Mouse (Mus musculus) limb, embryonic 14.5 days (tissue): Measurements from ENCODE around the gene Rps6ka5. TPM values are rescaled to one million over a fixed set of nuclear protein-coding genes. Genes with fewer than 3 reads are reported as not detected.

Experiments
- ATAC-seq: fragments of 200-750 bp; cut with Nextera tagmentation; 2 replicates; pipeline ENCODE4 v1.8.0; 2017; ENCODE audit warnings: low read depth, moderate number of reproducible peaks, moderate TSS enrichment; ENCODE audit not compliant: low FRiP score
- DNase-seq: peaks from one replicate; pipeline ENCODE4 v3.0.0-alpha.2; 2015; ENCODE audit warnings: low spot score
- H3K27ac ChIP-seq: fragments of 300-500 bp; sonication (generic); replicated peaks from 2 replicates; pipeline ENCODE4 v1.5.1; 2014; ENCODE audit warnings: low read depth, mild to moderate bottlenecking, low read length, moderate library complexity, mixed read lengths
- H3K27me3 ChIP-seq: fragments of 300-500 bp; sonication (generic); 2 replicates; pipeline ENCODE4 v1.6.1; 2014; ENCODE audit warnings: low read length, mixed read lengths; ENCODE audit not compliant: control insufficient read depth, insufficient read depth
- H3K36me3 ChIP-seq: fragments of 300-500 bp; sonication (generic); 2 replicates; pipeline ENCODE4 v1.6.1; 2014; ENCODE audit warnings: mild to moderate bottlenecking, low read length, moderate library complexity, mixed read lengths; ENCODE audit not compliant: control insufficient read depth, insufficient read depth
- H3K4me1 ChIP-seq: fragments of 300-500 bp; sonication (generic); 2 replicates; pipeline ENCODE4 v1.6.1; 2014; ENCODE audit warnings: antibody characterized with exemption, low read length, mixed read lengths; ENCODE audit not compliant: control insufficient read depth, insufficient read depth
- H3K4me2 ChIP-seq: fragments of 300-500 bp; sonication (generic); replicated peaks from 2 replicates; pipeline ENCODE4 v1.6.1; 2014; ENCODE audit warnings: low read depth, mild to moderate bottlenecking, low read length, moderate library complexity; ENCODE audit not compliant: severe bottlenecking
- H3K4me3 ChIP-seq: fragments of 300-500 bp; sonication (generic); replicated peaks from 2 replicates; pipeline ENCODE4 v1.5.1; 2014; ENCODE audit warnings: low read length
- H3K9ac ChIP-seq: fragments of 300-500 bp; sonication (generic); 2 replicates; pipeline ENCODE4 v1.6.1; 2014; ENCODE audit warnings: mild to moderate bottlenecking, low read depth, low read length, moderate library complexity; ENCODE audit not compliant: severe bottlenecking
- H3K9me3 ChIP-seq: fragments of 300-500 bp; sonication (generic); 2 replicates; pipeline ENCODE4 v1.6.1; 2016; ENCODE audit warnings: low read length; ENCODE audit not compliant: control insufficient read depth
- POLR2A ChIP-seq: fragments of 200-500 bp; IDR thresholded peaks from 2 replicates; pipeline ENCODE4 v1.8.0; 2012; ENCODE audit warnings: inconsistent platforms, mild to moderate bottlenecking, moderate library complexity, borderline replicate concordance; ENCODE audit not compliant: insufficient read depth, insufficient read length; ENCODE audit errors: extremely low read depth
- WGBS: fragments of 180-500 bp; shearing (Covaris S2); extraction: QIAGEN DNeasy Blood & Tissue Kit; methylation state at CpG from one replicate; pipeline ENCODE4 v1.1.7; 2014; 5-methylcytosine and 5-hydroxymethylcytosine counted together
- polyA plus RNA-seq, 2 experiments: library from polyadenylated mRNA; depleted of rRNA in 1 of 2; stranded (reverse) in 1 of 2; unstranded in 1 of 2; fragments of >200 nt; fragmentation: Nextera tagmentation in 1 of 2; extraction: Ambion mirVana in 1 of 2; gene quantifications; 2 replicates each; pipeline versions ENCODE4 v1.2.1 to v1.2.3; 2012 to 2014

Rps6ka5 gene
- polyA plus RNA-seq, 2 experiments, result 4.4 to 5.7 TPM

DNA sequence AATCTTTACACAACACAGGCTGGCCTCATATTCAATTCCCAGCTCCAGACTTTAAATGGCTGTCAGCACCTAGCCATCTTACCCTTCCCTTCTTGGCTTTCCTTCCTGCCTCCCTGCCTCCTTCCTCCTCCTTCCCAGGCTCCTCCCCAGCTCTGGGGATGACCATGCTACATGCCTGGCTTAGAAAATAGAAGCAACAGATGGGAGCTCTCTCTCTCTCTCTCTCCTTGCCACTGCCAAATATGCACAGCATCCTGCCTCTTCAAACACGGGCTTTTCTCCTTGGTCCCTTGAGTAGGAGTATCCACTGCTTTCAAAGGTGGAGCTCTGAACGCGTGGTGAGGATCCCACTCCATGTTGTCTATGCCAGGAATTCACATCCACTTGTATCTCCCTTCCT lies 44.0 kb upstream of the Rps6ka5 start:
- no peak overlapping the region for H3K27ac ChIP-seq
- no peaks in the 10 kb centered on the region for H3K4me1 ChIP-seq
- H3K9ac ChIP-seq, result no peak overlapping the region
- no peak overlapping the region for H3K4me2 ChIP-seq
- no peaks in the 10 kb centered on the region for H3K27me3 ChIP-seq
- H3K4me3 ChIP-seq, result no peak overlapping the region
- ATAC-seq, result no peak
- no peak for DNase-seq
- no peaks in the 10 kb centered on the region for H3K36me3 ChIP-seq
- H3K9me3 ChIP-seq, result no peaks in the 10 kb centered on the region
- TF ChIP-seq POLR2A, result no peak
- 81% methylated on average over 3 of the region's 3 CpGs for WGBS

DNA sequence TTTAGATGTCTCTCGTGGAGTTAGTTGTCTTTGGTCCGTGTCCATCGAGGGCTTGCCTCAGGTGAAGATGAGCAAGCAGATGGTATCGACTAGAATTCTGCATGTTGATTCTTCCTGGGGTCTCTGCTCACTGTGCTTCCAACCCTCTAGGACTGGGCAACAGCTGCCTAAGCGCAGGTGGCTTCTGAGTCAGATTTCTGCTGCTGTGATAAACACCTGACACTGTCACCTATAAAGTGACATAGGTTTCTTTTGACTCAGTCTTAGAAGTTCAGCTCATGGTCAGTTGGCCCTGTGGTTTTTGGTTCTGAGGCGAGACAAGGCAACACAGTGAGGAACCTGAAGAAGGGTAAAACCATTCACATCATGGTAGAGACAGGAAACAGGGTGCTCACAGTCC lies 43.1 kb upstream of the Rps6ka5 start:
- H3K27ac ChIP-seq, result no peak overlapping the region
- 91% methylated on average over 6 of the region's 6 CpGs for WGBS
- no peaks in the 10 kb centered on the region for H3K27me3 ChIP-seq
- no peak overlapping the region for H3K9ac ChIP-seq
- TF ChIP-seq POLR2A, result no peak
- DNase-seq (no peak), ATAC-seq (no peak)
- no peaks in the 10 kb centered on the region for H3K9me3 ChIP-seq
- H3K4me1 ChIP-seq, result no peaks in the 10 kb centered on the region
- H3K4me3 ChIP-seq, result no peak overlapping the region
- H3K4me2 ChIP-seq, result no peak overlapping the region
- no peaks in the 10 kb centered on the region for H3K36me3 ChIP-seq

DNA sequence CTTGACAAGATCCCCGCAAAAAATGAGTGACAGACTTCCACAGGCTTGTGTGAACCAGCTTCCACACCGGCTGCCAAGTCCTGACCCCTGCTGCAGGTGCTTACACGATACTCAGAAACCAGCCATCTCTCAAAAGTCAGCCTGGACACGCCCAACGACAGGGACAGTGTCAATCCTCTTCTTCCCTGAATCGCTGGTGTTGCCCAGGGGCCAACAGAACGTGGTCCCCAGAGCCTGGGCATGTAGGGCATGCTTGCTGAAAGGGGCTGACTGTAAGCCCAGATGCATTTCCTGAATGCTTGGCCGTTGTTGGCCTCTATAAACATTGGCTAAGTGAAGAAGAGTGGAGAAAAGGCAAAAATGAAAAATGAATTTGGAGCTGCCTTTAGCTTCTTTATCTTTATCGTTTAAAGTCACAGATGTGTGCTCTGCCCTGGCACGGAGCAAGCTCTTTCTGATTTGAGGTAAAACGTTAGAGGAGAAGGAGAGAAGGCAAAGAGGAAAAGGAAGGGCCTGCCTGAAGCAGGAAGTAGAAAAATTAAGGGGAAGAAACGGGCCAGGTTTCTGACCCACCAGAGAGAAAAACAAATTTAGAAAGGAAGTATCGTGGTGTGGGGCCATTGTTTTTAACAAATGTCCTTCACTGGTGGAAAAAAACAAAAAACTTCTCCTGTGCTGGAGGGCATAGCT lies 37.7 kb upstream of the Rps6ka5 start:
- H3K4me2 ChIP-seq, result no peak overlapping the region
- no peak overlapping the region for H3K27ac ChIP-seq
- H3K4me3 ChIP-seq, result no peak overlapping the region
- ATAC-seq (no peak), DNase-seq (no peak)
- H3K9me3 ChIP-seq, result no peaks in the 10 kb centered on the region
- no peaks in the 10 kb centered on the region for H3K36me3 ChIP-seq
- 65% methylated on average over 13 of the region's 13 CpGs for WGBS
- H3K9ac ChIP-seq, result no peak overlapping the region
- H3K4me1 ChIP-seq, result no peaks in the 10 kb centered on the region
- no peaks in the 10 kb centered on the region for H3K27me3 ChIP-seq
- TF ChIP-seq POLR2A, result no peak

DNA sequence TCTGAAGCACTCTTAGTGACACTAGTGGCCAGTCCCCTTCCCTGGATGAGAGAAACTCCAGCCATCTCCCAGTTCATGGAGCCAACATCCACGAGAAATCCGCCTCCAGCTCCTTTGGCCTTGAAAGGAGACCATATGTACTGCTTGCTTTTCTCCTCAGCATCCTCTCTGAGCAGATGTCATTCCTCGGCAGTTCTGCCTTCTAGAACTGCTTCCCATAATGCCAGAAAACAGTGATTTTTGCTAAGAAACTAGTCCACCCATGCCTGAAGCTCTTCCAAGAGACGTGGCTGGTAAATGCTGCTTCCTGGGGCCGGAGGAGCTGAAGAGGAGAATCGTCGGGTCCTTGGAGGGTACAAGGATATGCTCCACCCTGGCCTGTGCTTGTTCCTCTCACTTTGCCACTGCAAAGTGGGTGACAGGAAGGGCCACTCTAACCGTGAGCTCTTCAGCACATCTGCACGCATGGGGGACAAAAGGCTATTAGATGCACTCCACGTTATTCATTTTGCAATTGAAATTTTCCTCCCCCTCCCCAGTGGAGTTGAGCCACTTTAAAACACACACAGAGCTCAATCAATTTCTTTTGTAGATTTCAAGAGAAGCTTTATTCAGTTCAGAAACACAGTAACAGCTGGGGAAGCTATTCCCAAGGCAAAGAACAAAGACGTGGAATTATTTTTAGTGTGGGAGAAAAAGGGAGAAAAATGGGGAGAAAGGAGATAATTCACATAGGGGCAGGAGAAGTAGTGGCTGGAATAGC lies 36.1 kb upstream of the Rps6ka5 start:
- H3K9me3 ChIP-seq, result no peaks in the 10 kb centered on the region
- no peaks in the 10 kb centered on the region for H3K36me3 ChIP-seq
- ATAC-seq (no peak), DNase-seq (no peak)
- 64% methylated on average over 11 of the region's 11 CpGs for WGBS
- no peak overlapping the region for H3K27ac ChIP-seq
- no peak overlapping the region for H3K4me3 ChIP-seq
- no peak overlapping the region for H3K4me2 ChIP-seq
- H3K4me1 ChIP-seq, result no peaks in the 10 kb centered on the region
- no peak for TF ChIP-seq POLR2A
- no peak overlapping the region for H3K9ac ChIP-seq
- no peaks in the 10 kb centered on the region for H3K27me3 ChIP-seq

DNA sequence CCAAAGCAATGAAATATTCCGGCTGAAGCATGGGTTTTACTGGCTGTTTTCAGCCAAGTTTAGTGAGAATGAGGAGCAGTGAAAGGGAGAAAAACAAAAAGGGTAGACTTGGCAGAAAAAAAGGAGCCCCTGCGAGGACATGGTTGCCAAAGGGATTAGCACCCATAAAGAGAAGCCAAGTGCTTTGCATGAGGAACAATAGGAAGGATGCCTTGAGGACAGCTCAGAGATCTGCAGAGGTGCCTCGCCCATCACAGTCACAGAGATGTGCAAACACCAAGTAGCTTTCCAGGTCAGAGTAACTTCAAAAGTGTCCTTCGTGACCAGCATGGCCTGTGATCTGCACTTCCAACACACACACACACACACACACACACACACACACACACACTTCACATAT lies 30.6 kb upstream of the Rps6ka5 start:
- 53% methylated on average over 4 of the region's 4 CpGs for WGBS
- no peak for ATAC-seq
- Histone ChIP-seq H3K9ac (no peak overlapping the region), H3K9me3 (no peaks in the 10 kb centered on the region), H3K4me1 (no peaks in the 10 kb centered on the region), H3K27ac (no peak overlapping the region), H3K4me3 (no peak overlapping the region), H3K27me3 (no peaks in the 10 kb centered on the region), H3K4me2 (no peak overlapping the region), H3K36me3 (no peaks in the 10 kb centered on the region)
- no peak for TF ChIP-seq POLR2A
- no peak for DNase-seq
